Mouse (Mus musculus) v-Abl transformed pro-B cells (cell line): ENCODE data around the gene Nphs2.

ENCODE experiments used
- in situ Hi-C, 2 experiments: fragments of 400-800 bp; cut with MboI; formaldehyde crosslinking; loops; one replicate each; pipeline ENCODE4 v1.15.1; 2025; ENCODE audit not compliant: unreplicated experiment in 2 of 2

Nphs2 gene

GRCm38 (mm10) chr1:156350441-156350840, 39.9 kb downstream of the Nphs2 start:
- in situ Hi-C loops = no loop called here

- in situ Hi-C loops = no loop called here
Measured at GRCm38 (mm10) chr1:156352466-156352865, 41.9 kb downstream of the Nphs2 start.

- in situ Hi-C loops = no loop called here
Measured at GRCm38 (mm10) chr1:156365740-156366139, 55.2 kb downstream of the Nphs2 start, which contains the start of gene Gm2000. Gene Gm2000, plus strand, starts transcription at chr1:156366040.
